Mouse (Mus musculus) bone marrow macrophage, adult 2 months (primary cell): Measurements from ENCODE around the gene Ppcdc. TPM values are rescaled to one million over a fixed set of nuclear protein-coding genes. Genes with fewer than 3 reads are reported as not detected.

Experiments
- H3K27ac ChIP-seq: 2 replicates; pipeline ENCODE4 v1.5.1; 2012; ENCODE audit warnings: low read depth, low read length; ENCODE audit not compliant: insufficient read depth
- H3K4me1 ChIP-seq: 2 replicates; pipeline ENCODE4 v1.6.1; 2012; ENCODE audit warnings: low read length; ENCODE audit not compliant: control insufficient read depth, insufficient read depth
- H3K4me3 ChIP-seq: 2 replicates; pipeline ENCODE4 v1.5.1; 2012; ENCODE audit warnings: mild to moderate bottlenecking, low read length, moderate library complexity; ENCODE audit not compliant: insufficient read depth
- CTCF ChIP-seq: IDR thresholded peaks from 2 replicates; pipeline ENCODE4 v1.5.1; 2012; ENCODE audit warnings: low read depth, mild to moderate bottlenecking, low read length, moderate library complexity
- POLR2A ChIP-seq: IDR thresholded peaks from 2 replicates; pipeline ENCODE4 v1.6.1; 2012; ENCODE audit warnings: mild to moderate bottlenecking, low read depth, low read length, borderline replicate concordance
- polyA plus RNA-seq: library from polyadenylated mRNA; stranded (reverse); fragments of >200 nt; gene quantifications from 2 replicates; pipeline ENCODE4 v1.2.4, GENCODE M21; 2012; ENCODE audit not compliant: missing spikeins, insufficient read depth, insufficient read length

Ppcdc gene
- polyA plus RNA-seq, 1 experiment: 28.6 TPM

- no peak overlapping the region for H3K4me3 ChIP-seq
- TF ChIP-seq CTCF (no peak), POLR2A (no peak)
- no peak overlapping the region for H3K27ac ChIP-seq
- peaks cover 6% of the 10 kb centered on the region for H3K4me1 ChIP-seq
These were observed 100.2 kb downstream of the Ppcdc start for GRCm38 (mm10) chr9:57339577-57340210.

GRCm38 (mm10) chr9:57338706-57339105 lies 101.2 kb downstream of the Ppcdc start:
- H3K4me1 ChIP-seq: peaks cover 6% of the 10 kb centered on the region
- H3K4me3 ChIP-seq: no peak overlapping the region
- TF ChIP-seq CTCF (no peak), POLR2A (no peak)
- H3K27ac ChIP-seq: no peak overlapping the region

Other genes with a start within 250 kb of the Ppcdc start
- gene Trcg1, start 203.6 kb downstream of the Ppcdc start, polyA plus RNA-seq: not detected in 2 replicates
- 16.3 and 17.5 TPM in 2 replicates for gene 1700017B05Rik, start 177.5 kb downstream of the Ppcdc start, polyA plus RNA-seq
- 72.1 and 72.5 TPM in 2 replicates for gene Scamp5, start 27.9 kb upstream of the Ppcdc start, polyA plus RNA-seq
- gene Rpp25, start 63.9 kb upstream of the Ppcdc start, polyA plus RNA-seq: not detected in 2 replicates
- gene Cox5a, start 81.2 kb upstream of the Ppcdc start, polyA plus RNA-seq: 346 and 384 TPM in 2 replicates
- gene Fam219b, start 97.4 kb upstream of the Ppcdc start, polyA plus RNA-seq: 15.5 and 18.4 TPM in 2 replicates
- 17.8 and 19.7 TPM in 2 replicates for gene Mpi, start 112.6 kb upstream of the Ppcdc start, polyA plus RNA-seq
- 144 and 147 TPM in 2 replicates for gene Scamp2, start 120.8 kb upstream of the Ppcdc start, polyA plus RNA-seq
- 17.2 and 23.0 TPM in 2 replicates for gene Ulk3, start 149.3 kb upstream of the Ppcdc start, polyA plus RNA-seq
- gene Cplx3, start 166.2 kb upstream of the Ppcdc start, polyA plus RNA-seq: not detected in 2 replicates
- gene Lman1l, start 180.7 kb upstream of the Ppcdc start, polyA plus RNA-seq: not detected in 2 replicates
- 125 and 126 TPM in 2 replicates for gene Csk, start 213.5 kb upstream of the Ppcdc start, polyA plus RNA-seq
- gene Cyp1a2, start 243.6 kb upstream of the Ppcdc start, polyA plus RNA-seq: not detected in 2 replicates
- gene Cyp1a1, start 247.8 kb upstream of the Ppcdc start, polyA plus RNA-seq: not detected in 2 replicates